Mouse (Mus musculus): Measurements from ENCODE around the gene Gapdh. TPM values are rescaled to one million over a fixed set of nuclear protein-coding genes. Genes with fewer than 3 reads are reported as not detected.

Gene Gapdh
- polyA plus RNA-seq, 1 experiment, result 264 TPM

DNA sequence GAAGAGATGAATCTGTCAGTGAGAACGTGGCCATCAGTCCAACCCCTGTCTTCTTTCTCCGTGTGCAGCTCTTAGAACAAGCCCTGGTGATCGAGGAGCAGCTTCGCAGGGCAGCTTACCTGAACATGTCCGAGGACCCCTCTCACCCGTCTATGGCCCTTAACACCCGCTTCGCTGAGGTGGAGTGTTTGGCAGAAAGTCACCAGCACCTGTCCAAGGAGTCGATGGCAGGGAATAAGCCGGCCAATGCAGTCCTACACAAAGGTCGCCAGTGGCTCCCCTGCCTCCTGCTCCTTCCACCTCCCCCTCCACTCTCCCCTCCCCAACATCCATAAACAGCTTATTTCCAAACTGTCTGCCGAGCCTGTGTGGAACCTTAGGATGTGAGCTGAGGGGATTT is 37.5 kb downstream of the Gapdh start:
- Histone ChIP-seq H3K27ac (ENCODE audit: insufficient read depth, low read depth, low read length) (no peak overlapping the region), H3K4me1 (ENCODE audit: control insufficient read depth, insufficient read depth, low read length) (peaks cover 6% of the 10 kb centered on the region), H3K4me3 (ENCODE audit: insufficient read depth, low read length) (no peak overlapping the region)
- TF ChIP-seq POLR2A (IDR thresholded peaks at IDR 0.05; ENCODE audit: borderline replicate concordance, low read depth, low read length), result no peak
- no peak for TF ChIP-seq CTCF (IDR thresholded peaks at IDR 0.05; ENCODE audit: low read depth, low read length)

DNA sequence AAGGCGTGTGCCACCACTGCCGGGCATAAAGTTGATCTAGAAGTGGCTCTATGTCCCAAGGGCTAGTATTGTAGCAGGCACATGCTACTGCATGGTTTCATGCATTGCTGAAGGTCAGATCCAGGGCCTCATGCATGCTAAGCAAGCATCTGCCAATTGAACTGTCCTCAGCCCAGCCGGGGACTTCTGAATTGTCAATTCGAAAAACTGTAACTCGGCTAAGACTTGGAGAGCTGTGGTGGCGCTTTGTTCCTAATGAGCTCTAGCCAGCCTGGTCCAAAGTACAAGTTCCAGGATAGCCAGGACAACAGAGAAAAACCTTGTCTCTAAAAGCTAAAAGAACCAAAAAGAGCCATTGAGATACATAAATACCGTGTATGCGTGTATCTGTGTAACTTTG is 46.9 kb downstream of the Gapdh start:
- Histone ChIP-seq H3K4me1 (ENCODE audit: control insufficient read depth, insufficient read depth, low read length) (peaks cover 4% of the 10 kb centered on the region; the same call in 1 of the 2 replicates), H3K27ac (ENCODE audit: insufficient read depth, low read depth, low read length) (no peak overlapping the region), H3K4me3 (ENCODE audit: insufficient read depth, low read length) (no peak overlapping the region)
- TF ChIP-seq POLR2A (IDR thresholded peaks at IDR 0.05; ENCODE audit: borderline replicate concordance, low read depth, low read length) (no peak), CTCF (IDR thresholded peaks at IDR 0.05; ENCODE audit: low read depth, low read length) (no peak)

DNA sequence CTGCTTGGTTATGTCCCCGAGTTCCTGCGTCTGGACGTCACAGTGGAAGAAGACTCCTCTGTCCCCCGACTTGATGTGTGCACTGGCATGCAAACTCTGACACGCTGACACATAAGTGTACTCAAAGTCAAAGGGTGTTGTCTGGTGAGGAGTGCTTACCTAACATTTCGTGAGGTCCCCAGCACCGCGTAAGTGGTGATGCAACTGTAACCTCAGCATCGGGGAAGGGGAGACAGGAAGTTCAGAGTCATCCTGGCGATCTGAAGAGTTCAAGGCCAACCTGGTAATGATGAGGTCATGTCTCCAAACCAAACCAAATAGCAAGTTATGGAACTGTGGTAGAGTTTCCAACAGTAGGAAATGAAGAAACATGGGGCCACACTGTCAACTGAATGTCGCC is 53.7 kb downstream of the Gapdh start:
- H3K27ac ChIP-seq (ENCODE audit: insufficient read depth, low read depth, low read length), result no peak overlapping the region
- no peaks in the 10 kb centered on the region for H3K4me1 ChIP-seq (ENCODE audit: control insufficient read depth, insufficient read depth, low read length)
- TF ChIP-seq POLR2A (IDR thresholded peaks at IDR 0.05; ENCODE audit: borderline replicate concordance, low read depth, low read length), result no peak
- TF ChIP-seq CTCF (IDR thresholded peaks at IDR 0.05; ENCODE audit: low read depth, low read length), result no peak
- H3K4me3 ChIP-seq (ENCODE audit: insufficient read depth, low read length), result no peak overlapping the region

Other genes starting within 250 kb of the Gapdh start
- 820 and 821 TPM in 2 replicates for gene Ptms, start 246.4 kb downstream of the Gapdh start, polyA plus RNA-seq (2012; ENCODE audit: insufficient read depth, insufficient read length, missing spikeins)
- gene Mlf2, start 235.1 kb downstream of the Gapdh start, polyA plus RNA-seq (2012; ENCODE audit: insufficient read depth, insufficient read length, missing spikeins), result 186 and 188 TPM in 2 replicates
- gene Cops7a, start 200.9 kb downstream of the Gapdh start, polyA plus RNA-seq (2012; ENCODE audit: insufficient read depth, insufficient read length, missing spikeins), result 49.3 and 58.7 TPM in 2 replicates
- gene Pianp, start 169.8 kb downstream of the Gapdh start, polyA plus RNA-seq (2012; ENCODE audit: insufficient read depth, insufficient read length, missing spikeins), result 5.5 and 7.2 TPM in 2 replicates
- 82.7 and 83.1 TPM in 2 replicates for gene Zfp384, start 157.3 kb downstream of the Gapdh start, polyA plus RNA-seq (2012; ENCODE audit: insufficient read depth, insufficient read length, missing spikeins)
- gene Ing4, start 126.7 kb downstream of the Gapdh start, polyA plus RNA-seq (2012; ENCODE audit: insufficient read depth, insufficient read length, missing spikeins), result 110 and 113 TPM in 2 replicates
- gene Acrbp, start 116.8 kb downstream of the Gapdh start, polyA plus RNA-seq (2012; ENCODE audit: insufficient read depth, insufficient read length, missing spikeins), result 28.7 and 29.3 TPM in 2 replicates
- 33.2 and 43.3 TPM in 2 replicates for gene Lpar5, start 98.5 kb downstream of the Gapdh start, polyA plus RNA-seq (2012; ENCODE audit: insufficient read depth, insufficient read length, missing spikeins)
- 122 and 144 TPM in 2 replicates for gene Chd4, start 70.5 kb downstream of the Gapdh start, polyA plus RNA-seq (2012; ENCODE audit: insufficient read depth, insufficient read length, missing spikeins)
- 10.7 and 11.4 TPM in 2 replicates for gene Nop2, start 34.6 kb downstream of the Gapdh start, polyA plus RNA-seq (2012; ENCODE audit: insufficient read depth, insufficient read length, missing spikeins)
- gene Iffo1, start 21.2 kb downstream of the Gapdh start, polyA plus RNA-seq (2012; ENCODE audit: insufficient read depth, insufficient read length, missing spikeins), result 51.8 and 57.0 TPM in 2 replicates
- 83.1 and 85.5 TPM in 2 replicates for gene Ncapd2, start 25.2 kb upstream of the Gapdh start, polyA plus RNA-seq (2012; ENCODE audit: insufficient read depth, insufficient read length, missing spikeins)
- 68.6 and 82.0 TPM in 2 replicates for gene Mrpl51, start 25.3 kb upstream of the Gapdh start, polyA plus RNA-seq (2012; ENCODE audit: insufficient read depth, insufficient read length, missing spikeins)
- 15.0 and 15.1 TPM in 2 replicates for gene Vamp1, start 49.1 kb upstream of the Gapdh start, polyA plus RNA-seq (2012; ENCODE audit: insufficient read depth, insufficient read length, missing spikeins)
- 14.5 and 16.2 TPM in 2 replicates for gene Tapbpl, start 65.4 kb upstream of the Gapdh start, polyA plus RNA-seq (2012; ENCODE audit: insufficient read depth, insufficient read length, missing spikeins)
- not detected in 2 replicates for gene Cd27, start 70.5 kb upstream of the Gapdh start, polyA plus RNA-seq (2012; ENCODE audit: insufficient read depth, insufficient read length, missing spikeins)
- gene Tuba3a, start 119.6 kb upstream of the Gapdh start, polyA plus RNA-seq (2012; ENCODE audit: insufficient read depth, insufficient read length, missing spikeins), result not detected in 2 replicates
- gene Ltbr, start 147.4 kb upstream of the Gapdh start, polyA plus RNA-seq (2012; ENCODE audit: insufficient read depth, insufficient read length, missing spikeins), result 55.6 and 60.0 TPM in 2 replicates
- gene Scnn1a, start 154.2 kb upstream of the Gapdh start, polyA plus RNA-seq (2012; ENCODE audit: insufficient read depth, insufficient read length, missing spikeins), result 0.88 and 1.1 TPM in 2 replicates
- 145 and 152 TPM in 2 replicates for gene Tnfrsf1a, start 182.9 kb upstream of the Gapdh start, polyA plus RNA-seq (2012; ENCODE audit: insufficient read depth, insufficient read length, missing spikeins)
- gene Plekhg6, start 214.3 kb upstream of the Gapdh start, polyA plus RNA-seq (2012; ENCODE audit: insufficient read depth, insufficient read length, missing spikeins), result not detected in 2 replicates